Mouse (Mus musculus): ENCODE data around the gene 1700029P11Rik. TPM values are rescaled to one million over a fixed set of nuclear protein-coding genes. Genes with fewer than 3 reads are reported as not detected.

1700029P11Rik gene
- total and polyA plus RNA-seq, 3 experiments: 0.07 TPM; not detected in 2

DNA sequence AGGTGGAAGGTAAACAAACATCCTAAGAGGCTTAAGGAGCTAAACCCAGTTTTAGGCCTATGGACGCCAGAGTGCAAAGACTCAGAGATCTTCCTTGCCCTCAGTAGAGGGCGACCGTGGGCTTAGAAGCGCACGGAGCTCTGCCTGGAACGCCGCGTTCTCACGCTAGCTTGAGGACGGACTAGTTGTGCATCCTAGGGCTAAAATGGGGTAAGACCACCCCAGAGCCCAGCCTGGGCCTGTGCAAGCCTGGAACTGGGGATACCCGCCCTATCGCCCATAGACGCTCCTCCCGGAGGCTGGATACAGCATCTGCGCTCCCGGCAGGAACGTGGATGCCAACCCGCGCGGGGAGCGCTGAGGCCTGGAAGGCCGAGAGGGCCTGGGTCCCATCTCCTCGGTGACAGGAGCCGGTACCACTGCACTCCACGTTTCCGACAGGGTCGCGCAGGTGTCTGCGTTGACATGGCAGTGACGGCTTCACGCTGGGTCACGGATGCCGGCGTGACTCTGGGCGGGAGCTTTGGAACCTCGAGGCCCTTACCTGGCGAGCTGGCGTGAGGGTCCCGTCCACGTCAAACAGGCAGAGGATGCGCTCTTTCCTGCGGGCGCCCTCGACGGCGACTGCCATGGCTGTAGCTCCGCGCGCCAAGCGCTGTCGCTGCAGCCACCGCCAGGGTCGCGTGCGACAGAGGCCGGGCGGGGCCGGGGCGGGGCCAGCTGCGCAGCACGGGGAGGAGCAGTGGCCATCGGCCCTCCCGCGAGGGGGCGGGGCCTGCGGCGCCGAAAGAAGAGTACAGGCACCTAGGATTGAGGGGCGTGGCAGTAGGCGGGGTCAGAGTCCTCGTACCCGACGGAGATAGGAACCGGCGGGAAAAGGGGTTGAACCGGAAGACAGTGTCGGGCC, 19.9 kb upstream of the 1700029P11Rik start, which contains the start of gene Pmm1 (continued):
- TF ChIP-seq ELF1 (IDR thresholded peaks at IDR 0.05; ENCODE audit: low read depth, low read length) (no peak; the same call in 1 of the 2 replicates), ETS1 (IDR thresholded peaks at IDR 0.05; ENCODE audit: low read depth, low read length) (peak; percentile 20; the same call in 1 of the 2 replicates), E2F4 (IDR thresholded peaks at IDR 0.05; ENCODE audit: borderline replicate concordance, low read depth, low read length) (0 out of 2 replicates have a peak, but pooled peaks have one; percentile 14), MYB (IDR thresholded peaks at IDR 0.05; ENCODE audit: low read depth, low read length) (no peak), KAT2A (conservative IDR thresholded peaks at IDR 0.05; ENCODE audit: low read depth, low read length) (no peak), TCF12 (IDR thresholded peaks at IDR 0.05; ENCODE audit: low read depth, low read length) (no peak), SIN3A (IDR thresholded peaks at IDR 0.05; ENCODE audit: low read length) (peak; percentile 58), TAL1 (IDR thresholded peaks at IDR 0.05; ENCODE audit: low read length) (no peak), NELFE (IDR thresholded peaks at IDR 0.05; ENCODE audit: low read depth, low read length) (peak; percentile 56), MAX (IDR thresholded peaks at IDR 0.05; ENCODE audit: low read length) (peak; percentile 55), GABPA (IDR thresholded peaks at IDR 0.05; ENCODE audit: low read depth, low read length) (no peak), MEF2A (IDR thresholded peaks at IDR 0.05; ENCODE audit: extremely low read depth, insufficient replicate concordance, low read depth, low read length, poor library complexity, severe bottlenecking) (no peak), TBP (IDR thresholded peaks at IDR 0.05; ENCODE audit: low read depth, low read length) (no peak), RCOR1 (IDR thresholded peaks at IDR 0.05; ENCODE audit: low read depth, low read length) (no peak), SMC3 (IDR thresholded peaks at IDR 0.05; ENCODE audit: low read depth, low read length) (peak; percentile 76), ZKSCAN1 (IDR thresholded peaks at IDR 0.05; ENCODE audit: low read depth, low read length) (no peak), MYC (IDR thresholded peaks at IDR 0.05; ENCODE audit: low read depth, low read length) (0 out of 2 replicates have a peak, but pooled peaks have one; percentile 17), NRF1 (IDR thresholded peaks at IDR 0.05; ENCODE audit: insufficient read depth, low read depth, low read length, poor library complexity, severe bottlenecking) (peak; percentile 63), POLR2A (IDR thresholded peaks at IDR 0.05; ENCODE audit: control insufficient read depth in 1 of 2, insufficient read depth in 1 of 2, low read depth in 1 of 2, low read length in 2 of 2, poor library complexity in 1 of 2) (peak; percentile 46 to 61; a peak in 1 of 4 replicates), HCFC1 (IDR thresholded peaks at IDR 0.05; ENCODE audit: low read depth, low read length) (no peak), POLR2AphosphoS2 (IDR thresholded peaks at IDR 0.05; ENCODE audit: low read length) (no peak), CHD2 (IDR thresholded peaks at IDR 0.05; ENCODE audit: low read length) (no peak), MXI1 (IDR thresholded peaks at IDR 0.05; ENCODE audit: low read depth, low read length) (peak; percentile 64), RAD21 (IDR thresholded peaks at IDR 0.05; ENCODE audit: low read depth, low read length) (peak; percentile 66), UBTF (IDR thresholded peaks at IDR 0.05; ENCODE audit: borderline replicate concordance, insufficient read depth, low read depth, low read length) (no peak), GATA1 (IDR thresholded peaks at IDR 0.05; ENCODE audit: low read depth, low read length) (no peak)

Measured in MEL (cell line).